Mouse (Mus musculus): ENCODE measurements at regions not wholly inside any gene's neighbourhood (a gene's known extent, or its start where the extent isn't known, plus 50 kb on each side); places are given as distances from the start of the nearest gene placed in this dataset.

- no peak for DNase-seq (ENCODE audit: low spot score in 2 of 2)
Observed at GRCm38 (mm10) chr4:98201102-98201501, 182.0 kb downstream of the Tm2d1 start.

GRCm38 (mm10) chr4:98200701-98201100, 182.4 kb downstream of the Tm2d1 start:
- DNase-seq (ENCODE audit: low spot score in 2 of 2) = no peak

GRCm38 (mm10) chr4:98190318-98190717, 192.8 kb downstream of the Tm2d1 start:
- no peak for DNase-seq (ENCODE audit: low spot score in 2 of 2)

- no peak for DNase-seq (ENCODE audit: low spot score in 2 of 2)
Observed at GRCm38 (mm10) chr4:98189894-98190293, 193.2 kb downstream of the Tm2d1 start.

- no peak for DNase-seq (ENCODE audit: low spot score in 2 of 2)
Observed at GRCm38 (mm10) chr4:98188944-98189343, 194.2 kb downstream of the Tm2d1 start.

GRCm38 (mm10) chr4:98187038-98187437, 196.1 kb downstream of the Tm2d1 start:
- no peak for DNase-seq (ENCODE audit: low spot score in 2 of 2)

- peak; percentile 58 to 76 for DNase-seq (ENCODE audit: low spot score in 2 of 2)
Observed at GRCm38 (mm10) chr4:98182053-98182355, 201.1 kb downstream of the Tm2d1 start.

GRCm38 (mm10) chr4:98181185-98182052, 201.7 kb downstream of the Tm2d1 start:
- DNase-seq (ENCODE audit: low spot score in 2 of 2) = no peak

- no peak for DNase-seq (ENCODE audit: low spot score in 2 of 2)
Observed at GRCm38 (mm10) chr4:98180336-98180735, 202.8 kb downstream of the Tm2d1 start.

Measured in gastrocnemius, postnatal 4 days (tissue).